Mouse (Mus musculus) kidney, adult 8-10 months (tissue): Measurements from ENCODE around the gene Adgrb3.
A peak's percentile ranks its signal among the peaks of the same experiment; 100 is the strongest.
"Not testable (repeated sequence)": the region's sequence is repeated elsewhere in the genome, so short reads cannot be mapped to it uniquely, and the experiment has no call there.

Source experiments
- DNase-seq, 2 experiments: peaks; one replicate each; pipeline ENCODE4 v3.0.0; 2022

Gene Adgrb3

DNA sequence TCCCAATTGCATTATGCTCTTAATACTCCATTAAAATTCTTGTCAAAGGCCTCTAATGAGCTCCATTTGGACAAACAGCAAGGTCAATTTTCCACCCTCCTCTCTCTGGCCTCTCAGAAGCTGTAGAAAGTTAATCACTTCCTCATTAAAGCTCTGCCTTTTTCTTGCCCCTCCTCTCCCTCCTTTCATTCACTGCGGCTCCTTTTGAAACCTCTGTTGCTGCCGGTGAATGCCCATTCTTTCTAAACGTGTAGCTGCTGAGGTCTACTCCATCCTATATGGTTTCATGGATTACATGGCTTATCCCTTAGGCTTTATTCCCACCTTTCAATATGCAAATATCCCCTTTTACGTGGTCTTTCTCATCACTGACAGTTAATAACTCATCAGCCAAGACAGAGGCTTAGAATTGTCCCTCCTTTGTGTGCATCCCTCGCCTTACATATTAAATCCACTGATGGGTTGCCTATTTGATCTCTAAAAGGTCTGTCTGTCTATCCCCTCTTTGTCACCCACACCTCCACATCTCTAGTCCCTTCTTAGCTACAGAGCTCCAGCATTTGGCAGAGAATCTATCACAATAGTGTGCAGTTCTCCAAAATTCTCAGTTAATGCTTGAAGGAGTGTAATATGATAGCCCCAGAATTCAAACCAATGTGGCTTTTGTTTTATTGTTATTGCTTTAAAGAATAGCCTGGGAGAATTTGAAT lies 741.3 kb downstream of the Adgrb3 start:
- DNase-seq: no peak

DNA sequence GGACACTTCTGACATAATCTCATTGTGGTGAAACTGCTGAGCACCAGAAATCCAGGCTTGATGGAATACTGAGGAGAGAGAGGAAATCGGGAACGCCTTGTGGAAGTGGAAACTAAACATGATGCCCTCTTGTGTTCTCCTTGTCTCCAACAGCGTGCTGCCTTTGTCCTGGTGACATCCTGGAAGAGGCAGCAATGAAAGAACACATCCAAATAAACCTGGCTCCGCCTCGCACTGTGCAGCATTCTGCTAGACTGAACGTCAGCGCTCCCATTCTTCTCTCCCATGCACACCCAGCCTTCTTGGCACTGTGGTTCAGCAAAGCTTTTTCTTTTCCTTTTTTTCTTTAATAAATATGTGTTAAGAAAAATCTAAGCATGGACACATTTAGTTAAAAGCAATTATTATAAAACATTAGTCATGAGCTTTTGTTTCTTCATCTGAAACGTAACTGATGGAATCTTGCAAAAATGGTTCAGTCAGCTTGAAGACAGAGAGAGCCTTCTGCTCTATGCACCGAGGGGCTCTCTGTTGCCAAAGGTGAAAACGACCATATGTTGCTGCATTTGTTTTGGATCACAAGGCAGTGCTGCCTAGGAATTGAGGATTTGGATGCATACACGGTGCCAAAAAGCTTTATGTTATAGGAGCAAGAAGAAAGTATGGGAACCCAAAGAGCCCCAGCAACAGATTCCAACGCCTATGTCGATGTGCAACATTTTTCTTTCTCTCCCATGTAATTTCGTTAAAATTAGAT lies 743.7 kb downstream of the Adgrb3 start:
- no peak for DNase-seq

DNA sequence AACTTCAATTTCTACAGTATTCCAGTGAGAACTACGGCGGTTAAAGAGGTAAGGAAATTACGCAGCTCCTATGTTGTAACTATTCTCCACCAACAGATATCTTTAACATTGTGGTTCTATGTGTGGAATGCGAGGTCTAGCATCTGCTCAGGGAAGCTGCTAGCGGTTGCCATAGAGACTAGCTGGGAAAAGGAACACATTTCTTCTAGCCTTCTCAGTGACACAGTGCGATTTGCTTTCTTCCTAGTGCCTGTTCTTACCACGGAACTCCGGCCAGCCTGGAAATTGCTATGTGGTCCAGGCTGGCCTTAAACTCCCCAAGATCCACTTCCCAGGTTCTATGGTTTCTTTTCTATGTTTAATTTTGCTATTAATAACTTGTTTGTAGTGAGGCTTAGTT lies 747.1 kb downstream of the Adgrb3 start:
- DNase-seq: no peak

DNA sequence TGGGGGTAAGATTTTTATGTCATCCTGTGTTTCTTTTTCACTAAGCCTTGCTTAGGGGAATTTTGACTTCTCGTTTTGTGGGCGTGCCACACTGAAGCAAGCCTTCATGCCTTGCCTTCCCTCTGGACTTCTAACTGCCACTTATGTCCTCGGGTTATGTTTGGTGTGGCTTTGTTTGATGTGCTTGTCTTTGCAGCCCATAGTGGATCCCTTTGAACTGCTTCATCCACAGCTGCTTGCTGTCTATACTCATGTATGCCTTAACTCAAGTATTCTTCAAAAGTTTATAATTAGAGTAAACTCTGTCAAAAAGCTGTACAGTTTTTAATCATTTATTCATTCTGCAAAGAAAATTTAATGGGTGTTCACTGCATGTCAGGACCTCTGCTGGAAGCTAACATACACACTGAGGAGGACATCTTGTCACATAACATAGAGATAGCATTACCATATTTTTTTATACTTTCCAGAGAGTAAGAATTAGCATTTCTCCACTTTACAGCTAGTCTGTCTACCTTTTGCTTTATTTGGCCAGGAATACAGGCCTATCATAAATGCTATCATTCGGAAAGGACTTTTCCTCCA lies 748.1 kb downstream of the Adgrb3 start:
- no peak for DNase-seq

DNA sequence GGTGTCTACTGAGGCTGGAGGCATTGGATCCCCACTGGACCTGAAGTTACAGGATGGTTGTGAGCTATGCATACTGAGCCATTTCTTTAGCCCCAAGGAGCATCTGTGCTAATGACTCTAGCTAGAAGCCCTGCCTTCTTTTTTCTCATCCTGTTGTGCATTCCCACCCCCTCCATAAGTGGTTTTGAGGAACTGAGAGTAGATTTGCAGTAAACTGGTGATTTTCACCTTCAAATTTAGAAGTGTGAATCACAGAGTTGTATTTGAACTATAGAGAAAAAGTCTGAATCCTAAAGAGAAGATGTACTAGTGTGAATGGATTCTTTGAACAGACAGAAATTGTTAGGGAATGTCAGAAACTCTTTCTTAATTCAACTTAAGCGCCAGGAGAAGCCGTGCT lies 750.1 kb downstream of the Adgrb3 start:
- DNase-seq: no peak

DNA sequence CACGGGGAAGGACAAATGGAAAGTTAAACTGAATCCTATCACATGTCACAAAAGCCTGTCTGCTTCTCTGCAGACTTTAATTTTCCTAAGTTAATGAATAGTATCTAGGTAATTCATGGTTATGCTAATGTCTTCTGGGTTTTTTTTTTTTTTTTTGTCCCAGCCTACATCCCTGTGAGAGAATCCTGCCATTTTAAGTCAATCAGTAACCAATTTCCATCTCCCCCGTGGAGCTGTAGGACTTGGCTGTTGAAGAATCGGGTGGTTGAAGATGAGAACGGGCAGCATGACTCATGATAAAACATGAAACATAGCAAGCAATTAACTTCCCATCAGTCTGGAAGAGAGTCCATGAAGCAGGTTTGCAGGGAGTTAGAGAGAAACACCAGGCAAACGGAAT lies 753.6 kb downstream of the Adgrb3 start:
- peak; percentile 2 to 11 for DNase-seq

DNA sequence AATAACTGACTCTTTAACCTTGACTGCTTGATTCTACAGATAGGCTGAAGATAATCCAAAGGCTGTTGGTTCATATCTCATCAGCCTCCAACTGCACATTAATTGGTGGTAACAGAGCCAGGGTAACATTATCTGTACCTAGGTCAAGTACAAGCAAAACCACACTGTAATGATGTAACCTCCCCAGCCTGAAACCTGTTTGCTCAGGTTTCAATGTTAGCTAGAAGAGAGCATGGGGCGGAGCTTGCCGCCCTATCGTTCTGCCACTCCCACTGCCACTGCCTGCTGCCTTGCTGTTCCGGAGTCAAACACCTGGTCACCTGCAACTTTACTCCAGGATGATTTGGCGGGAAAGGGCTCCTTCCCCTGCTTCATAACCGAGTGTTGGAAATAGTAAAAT lies 765.5 kb downstream of the Adgrb3 start:
- no peak for DNase-seq

DNA sequence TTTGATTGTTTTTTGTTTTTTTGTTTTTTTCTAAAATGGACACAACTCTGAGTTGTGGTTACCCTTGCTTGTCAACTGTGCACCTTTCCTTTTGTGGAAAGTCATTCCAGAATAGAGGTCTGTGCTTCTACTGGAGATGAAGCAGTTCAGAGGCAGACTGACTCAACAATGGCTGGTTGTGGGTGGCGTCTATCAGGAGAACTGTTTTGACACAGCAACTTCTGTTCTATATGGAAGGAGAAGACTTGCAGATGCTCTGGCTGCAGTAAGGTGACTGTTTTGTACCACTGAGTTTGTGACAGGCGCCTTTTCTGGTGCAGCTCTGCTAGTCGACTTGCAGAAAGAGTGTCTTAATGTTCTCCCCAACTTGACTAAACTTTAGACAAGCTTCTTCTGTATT lies 768.6 kb downstream of the Adgrb3 start:
- no peak for DNase-seq

DNA sequence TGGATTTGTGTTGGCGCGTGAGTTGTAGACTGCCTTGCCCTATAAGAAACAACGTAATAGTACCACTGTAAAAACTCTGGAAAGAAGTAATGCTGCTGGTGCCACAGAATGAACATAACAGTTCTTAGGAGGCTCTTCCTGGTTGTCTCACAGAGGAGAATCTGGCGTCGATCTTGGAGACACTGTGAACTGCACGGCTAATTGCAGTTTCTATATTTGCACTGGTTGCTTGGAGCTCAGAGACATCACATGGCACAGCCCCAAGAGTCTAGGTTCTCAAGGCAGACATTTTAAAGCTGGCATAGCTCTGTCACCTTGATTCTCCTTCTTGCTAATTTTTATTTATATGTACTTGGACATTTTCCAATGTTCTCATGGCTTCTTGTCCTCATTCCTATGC lies 769.3 kb downstream of the Adgrb3 start:
- no peak for DNase-seq

DNA sequence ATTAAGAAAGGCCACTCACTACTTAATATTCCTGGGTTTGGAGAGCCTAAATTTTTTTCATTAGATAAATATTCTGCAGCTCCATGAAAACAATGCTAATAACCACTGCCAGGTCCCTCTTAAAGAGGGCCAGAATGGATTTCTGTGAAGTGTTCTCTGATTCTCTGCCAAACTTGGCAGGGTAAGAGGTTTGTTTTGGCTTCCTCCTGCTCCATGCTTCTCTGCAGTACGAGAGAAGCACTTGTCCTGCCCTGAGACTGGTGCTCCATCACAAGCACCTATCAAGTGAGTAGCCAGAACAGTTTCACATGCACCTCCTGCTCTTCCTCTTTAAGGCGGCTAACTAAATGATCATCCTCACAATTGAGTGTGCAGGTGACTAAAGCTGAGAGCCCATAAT lies 771.9 kb downstream of the Adgrb3 start:
- DNase-seq: no peak

DNA sequence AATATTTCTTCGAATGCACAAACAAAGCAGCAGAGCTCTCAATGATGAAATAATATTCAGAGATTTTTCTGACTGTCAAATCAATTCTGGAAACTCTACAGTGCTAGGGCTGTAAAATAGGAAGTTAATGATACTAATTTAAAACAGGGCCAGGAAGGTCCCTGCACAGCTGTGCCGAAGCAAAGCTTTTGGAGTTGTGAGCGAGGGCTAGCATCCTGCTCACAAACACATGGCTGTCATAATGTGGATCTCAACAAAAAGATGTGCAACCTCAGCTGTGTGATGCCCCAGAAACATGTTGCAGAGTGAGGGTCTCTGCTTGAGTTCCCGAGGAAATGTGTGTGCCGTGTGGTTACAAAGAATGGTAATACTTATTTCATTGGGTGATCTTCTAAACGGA lies 772.3 kb downstream of the Adgrb3 start:
- DNase-seq: no peak

DNA sequence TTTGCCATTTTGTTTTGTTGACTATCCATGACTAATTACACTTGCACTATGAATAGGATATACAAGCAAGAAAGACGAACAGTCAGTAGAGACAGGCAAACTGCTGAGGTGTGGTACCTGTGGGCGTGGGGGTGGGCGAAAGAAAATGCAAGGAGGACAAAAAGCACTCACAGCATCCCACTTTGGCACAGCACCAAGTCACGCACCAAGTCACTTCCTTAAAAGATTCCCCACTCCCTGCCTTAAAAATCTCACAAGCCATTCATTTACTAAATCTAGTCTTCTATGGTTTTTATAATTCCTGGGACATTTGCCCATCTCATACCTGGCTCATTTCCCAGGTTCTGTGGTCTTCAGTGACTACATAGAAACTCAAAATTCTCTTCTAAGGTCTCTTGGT lies 787.4 kb downstream of the Adgrb3 start:
- no peak for DNase-seq

DNA sequence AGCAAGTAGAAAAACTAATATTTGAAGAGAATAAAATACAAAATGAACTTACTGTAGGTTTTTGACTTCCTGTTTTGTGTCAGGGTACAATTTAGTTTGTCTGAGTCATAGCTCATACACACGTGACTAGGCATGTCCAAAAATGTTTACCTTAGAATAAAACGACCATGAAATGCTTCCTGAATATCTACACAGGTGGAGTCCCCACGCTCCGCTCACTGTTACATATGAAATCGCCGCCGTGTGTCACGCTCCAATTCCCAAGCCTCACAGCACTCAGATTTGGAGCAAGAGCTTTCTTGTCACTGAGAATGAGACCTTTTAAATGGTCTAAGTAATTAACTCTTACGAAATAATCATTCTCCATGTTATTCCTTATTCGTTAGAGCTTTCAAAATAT lies 795.3 kb downstream of the Adgrb3 start:
- DNase-seq: no peak

DNA sequence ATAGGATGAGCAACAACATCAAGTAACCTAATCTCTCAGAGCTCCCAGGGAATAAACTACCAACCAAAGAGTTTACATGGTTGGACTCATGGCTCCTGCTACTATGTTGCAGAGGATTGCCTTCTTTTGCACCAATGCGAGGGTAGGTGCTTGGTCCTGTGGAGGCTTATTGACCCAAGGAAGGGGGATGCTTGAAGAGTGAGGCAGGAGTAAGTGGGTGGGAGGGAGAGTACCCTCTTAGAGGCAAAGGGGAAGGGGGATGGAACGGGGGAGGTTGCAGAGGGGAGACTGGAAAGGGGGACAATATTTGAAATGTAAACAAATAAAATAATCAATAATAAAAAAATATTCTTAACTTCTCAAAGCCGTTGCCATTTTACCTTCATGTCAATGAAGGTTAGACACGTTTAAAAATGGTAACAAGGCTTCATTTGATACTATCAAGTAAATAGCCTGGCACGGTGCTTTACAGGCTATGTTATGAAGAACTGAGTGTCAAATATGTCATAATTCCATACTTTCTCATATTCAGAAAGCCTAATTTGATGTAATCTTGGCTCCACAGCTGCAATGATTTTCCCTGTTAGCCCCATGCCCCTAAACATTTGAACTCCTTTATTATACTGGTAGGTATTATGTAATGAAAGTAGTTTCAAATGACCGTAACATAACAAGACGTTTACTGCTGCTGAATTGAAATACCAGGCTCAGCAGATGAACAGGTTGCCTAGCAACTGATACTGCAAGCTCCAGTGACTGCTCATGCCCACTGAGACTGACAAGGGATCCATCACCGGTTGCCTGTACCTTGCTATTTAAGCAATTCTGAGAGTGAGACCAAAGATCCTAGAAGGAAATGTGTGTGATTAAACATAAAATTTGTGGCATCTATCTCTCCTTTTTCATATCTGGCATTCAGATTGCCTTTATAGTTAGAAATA lies 796.1 kb downstream of the Adgrb3 start:
- no peak for DNase-seq

DNA sequence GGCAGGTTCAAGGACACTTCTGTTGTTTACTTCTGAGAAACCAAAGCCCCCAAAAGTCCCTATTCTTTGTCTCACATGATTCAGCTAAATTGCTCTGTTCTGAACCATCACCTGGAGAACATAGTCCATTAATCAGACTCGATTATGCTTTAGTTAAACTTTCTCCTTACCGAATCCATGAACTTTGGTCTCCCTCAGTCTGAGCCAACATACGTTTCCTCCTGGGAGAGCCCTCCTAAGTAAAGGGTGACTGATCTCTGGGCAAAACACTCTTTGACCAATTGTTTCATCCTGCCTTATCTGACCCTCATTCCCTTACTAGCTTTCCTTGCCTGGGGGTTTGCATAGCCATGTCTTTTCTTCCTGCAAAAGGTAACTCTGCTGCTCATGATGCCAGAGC lies 806.4 kb downstream of the Adgrb3 start:
- DNase-seq: peak; percentile 61 to 85

DNA sequence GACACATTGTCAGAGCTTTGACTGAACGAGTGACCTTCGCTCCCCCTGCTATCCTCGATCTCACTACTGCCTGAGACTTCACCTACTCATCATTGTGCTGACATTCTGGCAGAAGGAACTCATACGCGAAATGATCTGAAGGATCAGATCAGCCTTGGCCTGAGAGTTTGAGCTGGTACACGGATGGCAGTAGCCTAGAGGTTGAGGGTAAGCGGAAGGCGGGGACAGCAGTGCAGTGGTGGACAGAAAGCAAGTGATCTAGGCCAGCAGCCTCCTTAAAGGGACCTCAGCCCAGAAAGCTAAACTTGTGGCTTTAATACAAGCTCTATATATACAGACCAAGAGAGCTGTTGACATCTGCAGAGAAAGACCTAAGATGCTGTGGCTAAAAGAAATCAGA lies 811.7 kb downstream of the Adgrb3 start:
- DNase-seq: not testable (repeated sequence)
